Mouse (Mus musculus) myocyte (in vitro differentiated cells): ENCODE results near the gene Zfp367. TPM values are rescaled to one million over a fixed set of nuclear protein-coding genes. Genes with fewer than 3 reads are reported as not detected.

Experiments used
- H3K27me3 ChIP-seq: one replicate; pipeline ENCODE4 v1.6.1; 2011; ENCODE audit not compliant: control insufficient read depth, insufficient read depth, insufficient read length
- H3K36me3 ChIP-seq: one replicate; pipeline ENCODE4 v1.6.1; 2011; ENCODE audit not compliant: control insufficient read depth, insufficient read depth
- H3K4me2 ChIP-seq: one replicate; pipeline ENCODE4 v1.6.1; 2011; ENCODE audit warnings: low read depth, control low read depth
- H3K4me3 ChIP-seq: one replicate; pipeline ENCODE4 v1.5.1; 2011; ENCODE audit warnings: mild to moderate bottlenecking, control low read depth, moderate library complexity
- H3K79me2 ChIP-seq: one replicate; pipeline ENCODE4 v1.6.1; 2011; ENCODE audit not compliant: control insufficient read depth, insufficient read depth
- H3ac ChIP-seq: one replicate; pipeline ENCODE4 v1.6.1; 2011; ENCODE audit not compliant: control insufficient read depth, insufficient read length
- CEBPB ChIP-seq: IDR thresholded peaks from 2 replicates; pipeline ENCODE4 v1.6.1; 2011; ENCODE audit warnings: mild to moderate bottlenecking, moderate library complexity; ENCODE audit not compliant: poor library complexity, insufficient read depth, severe bottlenecking
- E2F4 ChIP-seq: IDR thresholded peaks from one replicate; pipeline ENCODE4 v1.6.1; 2011; ENCODE audit warnings: mild to moderate bottlenecking, control low read depth, moderate library complexity; ENCODE audit not compliant: insufficient read depth
- MAX ChIP-seq: IDR thresholded peaks from one replicate; pipeline ENCODE4 v1.6.1; 2011; ENCODE audit warnings: low read depth, mild to moderate bottlenecking, control low read depth
- MYOD1 ChIP-seq, 3 experiments: IDR thresholded peaks; one replicate each; pipeline ENCODE4 v1.6.1; 2011; ENCODE audit warnings: control low read depth in 2 of 3, low read depth in 2 of 3, mild to moderate bottlenecking in 2 of 3, moderate library complexity in 1 of 3; ENCODE audit not compliant: insufficient read length in 2 of 3, control insufficient read depth in 1 of 3
- MYOG ChIP-seq, 3 experiments: IDR thresholded peaks; one replicate each; pipeline ENCODE4 v1.6.1; 2011; ENCODE audit warnings: control low read depth in 2 of 3, low read depth in 2 of 3, mild to moderate bottlenecking in 2 of 3; ENCODE audit not compliant: insufficient read length in 2 of 3, control insufficient read depth in 1 of 3, insufficient read depth in 1 of 3
- POLR2A ChIP-seq: IDR thresholded peaks from one replicate; pipeline ENCODE4 v1.6.1; 2011; ENCODE audit warnings: low read depth, mild to moderate bottlenecking, control low read depth, moderate library complexity; ENCODE audit not compliant: insufficient read length
- POLR2AphosphoS2 ChIP-seq: IDR thresholded peaks from one replicate; pipeline ENCODE4 v1.6.1; 2011; ENCODE audit warnings: low read depth, control low read depth; ENCODE audit not compliant: insufficient read length
- REST ChIP-seq: IDR thresholded peaks from one replicate; pipeline ENCODE4 v1.6.1; 2011; ENCODE audit warnings: mild to moderate bottlenecking, control low read depth, moderate library complexity; ENCODE audit not compliant: insufficient read depth, insufficient read length
- SRF ChIP-seq: IDR thresholded peaks from one replicate; pipeline ENCODE4 v1.6.1; 2011; ENCODE audit warnings: low read depth; ENCODE audit not compliant: control insufficient read depth, insufficient read length
- TCF12 ChIP-seq: IDR thresholded peaks from one replicate; pipeline ENCODE4 v1.6.1; 2011; ENCODE audit warnings: mild to moderate bottlenecking, control low read depth; ENCODE audit not compliant: poor library complexity, insufficient read depth, severe bottlenecking
- TCF3 ChIP-seq: IDR thresholded peaks from one replicate; pipeline ENCODE4 v1.6.1; 2011; ENCODE audit warnings: low read depth, control low read depth; ENCODE audit not compliant: insufficient read length
- USF1 ChIP-seq: IDR thresholded peaks from one replicate; pipeline ENCODE4 v1.6.1; 2011; ENCODE audit warnings: low read depth, mild to moderate bottlenecking, control low read depth, moderate library complexity
- polyA plus RNA-seq: library from polyadenylated mRNA; unstranded; fragments of >200 nt; fragmentation: generic; extraction: Trizol; gene quantifications from one replicate; pipeline ENCODE4 v1.2.1, GENCODE M21; 2012; ENCODE audit warnings: missing spikeins

Zfp367 gene
- polyA plus RNA-seq, 1 experiment, result 3.0 TPM

GRCm38 (mm10) chr13:64117442-64117841, 35.6 kb downstream of the Zfp367 start:
- no peak overlapping the region for H3ac ChIP-seq
- TF ChIP-seq CEBPB (no peak), SRF (no peak), TCF12 (no peak), E2F4 (no peak), TCF3 (no peak), MYOG (IDR thresholded peaks at IDR 0.05; ENCODE audit: control insufficient read depth in 1 of 3, insufficient read depth in 1 of 3, insufficient read length in 2 of 3, low read depth in 2 of 3) (no peak), MAX (no peak), POLR2A (no peak), USF1 (no peak), POLR2AphosphoS2 (no peak), MYOD1 (IDR thresholded peaks at IDR 0.05; ENCODE audit: control insufficient read depth in 1 of 3, insufficient read length in 2 of 3, low read depth in 2 of 3) (no peak)

GRCm38 (mm10) chr13:64110421-64110820, 42.6 kb downstream of the Zfp367 start:
- H3ac ChIP-seq, result no peak overlapping the region
- H3K79me2 ChIP-seq, result no peaks in the 10 kb centered on the region
- H3K27me3 ChIP-seq, result no peaks in the 10 kb centered on the region
- no peaks in the 10 kb centered on the region for H3K36me3 ChIP-seq
- no peak overlapping the region for H3K4me2 ChIP-seq
- H3K4me3 ChIP-seq, result no peak overlapping the region
- TF ChIP-seq MAX, result no peak
- TF ChIP-seq E2F4, result no peak
- TF ChIP-seq SRF, result no peak
- TF ChIP-seq CEBPB, result no peak
- TF ChIP-seq POLR2AphosphoS2, result no peak
- no peak for TF ChIP-seq TCF12

More at GRCm38 (mm10) chr13:64117442-64117841, 35.6 kb downstream of the Zfp367 start:
- no peaks in the 10 kb centered on the region for H3K36me3 ChIP-seq
- no peak overlapping the region for H3K4me3 ChIP-seq
- H3K4me2 ChIP-seq, result no peak overlapping the region
- no peaks in the 10 kb centered on the region for H3K27me3 ChIP-seq
- H3K79me2 ChIP-seq, result no peaks in the 10 kb centered on the region

- H3K36me3 ChIP-seq, result no peaks in the 10 kb centered on the region
- H3K4me2 ChIP-seq, result no peak overlapping the region
- H3ac ChIP-seq, result no peak overlapping the region
- no peak overlapping the region for H3K4me3 ChIP-seq
- TF ChIP-seq POLR2AphosphoS2 (no peak), MAX (no peak), POLR2A (no peak), MYOG (IDR thresholded peaks at IDR 0.05; ENCODE audit: control insufficient read depth in 1 of 3, insufficient read depth in 1 of 3, insufficient read length in 2 of 3, low read depth in 2 of 3) (no peak), E2F4 (no peak), TCF12 (no peak), MYOD1 (IDR thresholded peaks at IDR 0.05; ENCODE audit: control insufficient read depth in 1 of 3, insufficient read length in 2 of 3, low read depth in 2 of 3) (no peak), USF1 (no peak), TCF3 (no peak), SRF (no peak), REST (no peak), CEBPB (no peak)
- H3K79me2 ChIP-seq, result no peaks in the 10 kb centered on the region
- H3K27me3 ChIP-seq, result no peaks in the 10 kb centered on the region
Observed at GRCm38 (mm10) chr13:64108381-64108850, 44.6 kb downstream of the Zfp367 start.

- no peak overlapping the region for H3K4me3 ChIP-seq
- H3K27me3 ChIP-seq, result no peaks in the 10 kb centered on the region
- H3K36me3 ChIP-seq, result no peaks in the 10 kb centered on the region
- no peak overlapping the region for H3ac ChIP-seq
- H3K4me2 ChIP-seq, result no peak overlapping the region
- TF ChIP-seq MAX, result no peak
- no peaks in the 10 kb centered on the region for H3K79me2 ChIP-seq
Observed at GRCm38 (mm10) chr13:64107535-64107934, 45.5 kb downstream of the Zfp367 start.

- H3ac ChIP-seq, result no peak overlapping the region
- no peak for TF ChIP-seq TCF3
- no peak for TF ChIP-seq TCF12
- TF ChIP-seq MYOD1 (IDR thresholded peaks at IDR 0.05; ENCODE audit: control insufficient read depth in 1 of 3, insufficient read length in 2 of 3, low read depth in 2 of 3), result no peak
- TF ChIP-seq POLR2A, result no peak
- no peak for TF ChIP-seq MAX
- H3K79me2 ChIP-seq, result no peaks in the 10 kb centered on the region
- no peak overlapping the region for H3K4me3 ChIP-seq
- H3K4me2 ChIP-seq, result no peak overlapping the region
- H3K36me3 ChIP-seq, result no peaks in the 10 kb centered on the region
- H3K27me3 ChIP-seq, result no peaks in the 10 kb centered on the region
Observed at GRCm38 (mm10) chr13:64107105-64107504, 45.9 kb downstream of the Zfp367 start.

GRCm38 (mm10) chr13:64105690-64106089, 47.3 kb downstream of the Zfp367 start:
- Histone ChIP-seq H3K36me3 (no peaks in the 10 kb centered on the region), H3K4me3 (no peak overlapping the region), H3ac (no peak overlapping the region), H3K27me3 (no peaks in the 10 kb centered on the region), H3K79me2 (no peaks in the 10 kb centered on the region), H3K4me2 (no peak overlapping the region)
- no peak for TF ChIP-seq E2F4
- TF ChIP-seq MYOG (IDR thresholded peaks at IDR 0.05; ENCODE audit: control insufficient read depth in 1 of 3, insufficient read depth in 1 of 3, insufficient read length in 2 of 3, low read depth in 2 of 3), result no peak
- no peak for TF ChIP-seq USF1
- TF ChIP-seq REST, result no peak
- TF ChIP-seq TCF3, result no peak
- TF ChIP-seq MAX, result no peak
- TF ChIP-seq POLR2A, result no peak
- TF ChIP-seq CEBPB, result no peak
- no peak for TF ChIP-seq TCF12
